Mouse (Mus musculus): ENCODE results near the gene Gjb3. TPM values are rescaled to one million over a fixed set of nuclear protein-coding genes. Genes with fewer than 3 reads are reported as not detected.

The Gjb3 gene
- 1.8 and 2.0 TPM in 2 replicates for polyA plus RNA-seq (2012; rRNA removed)

DNA sequence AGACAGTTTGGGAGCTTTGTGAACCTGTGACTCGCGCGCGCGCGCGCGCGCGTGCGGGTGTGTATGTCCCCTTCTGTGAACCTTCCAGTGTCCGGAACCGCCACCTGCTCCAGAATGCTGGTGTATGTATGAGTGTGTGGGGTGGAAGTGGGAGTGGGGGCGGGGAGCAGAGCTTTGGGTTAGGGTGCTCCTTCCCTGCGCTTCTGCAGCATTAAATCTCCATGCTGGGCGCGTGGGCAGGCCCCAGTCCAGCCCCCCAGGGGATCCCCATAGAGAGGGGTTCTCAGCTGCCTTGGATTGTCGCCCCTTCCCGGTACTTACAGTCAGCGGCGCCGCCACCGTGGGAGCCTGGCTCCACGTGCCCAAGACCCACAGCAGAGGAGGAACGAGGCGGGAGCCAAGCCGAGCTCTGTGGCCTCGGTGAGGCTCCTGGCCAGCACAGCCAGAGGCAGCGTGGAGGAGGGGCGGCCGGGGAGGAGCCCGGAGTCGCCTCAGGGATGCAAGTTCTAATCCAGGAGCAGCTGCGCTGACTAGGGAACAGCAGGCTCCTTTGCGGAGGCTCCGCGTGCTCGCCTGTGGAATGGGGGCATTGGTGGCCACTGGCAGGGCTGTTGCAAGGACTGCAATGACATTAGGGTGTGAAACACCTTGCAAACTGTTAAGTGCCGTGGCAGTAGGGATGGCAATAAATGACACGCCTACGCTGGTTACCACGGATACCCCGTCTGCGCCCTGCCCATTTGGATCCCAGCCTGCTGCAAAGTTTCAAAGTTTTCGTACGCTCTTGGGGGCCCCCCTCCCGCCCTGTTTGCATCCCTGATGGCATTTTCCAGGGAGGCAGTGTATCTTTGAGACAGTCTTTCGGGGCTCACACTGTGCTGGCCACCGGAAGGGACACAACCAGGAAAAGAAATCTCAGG is at the start of gene Gjb3:
Gene Gjb3, minus strand, starts transcription at position 664 of the 920 bp plus-strand sequence.
- Histone ChIP-seq H3K4me3 (ENCODE audit: control insufficient read depth, insufficient read depth, low read length) (no peak within 1 kb of the TSS), H3K27me3 (ENCODE audit: control insufficient read depth, insufficient read depth, low read length) (no peaks in the 10 kb centered on the region; the same call in 1 of the 2 replicates), H3K36me3 (ENCODE audit: control insufficient read depth, insufficient read depth, low read length) (no peaks in the 10 kb centered on the region), H3K4me1 (replicated peaks; ENCODE audit: control insufficient read depth, insufficient read depth, low read length) (no peaks in the 10 kb centered on the region), H3K27ac (ENCODE audit: control insufficient read depth, insufficient read depth, low read length) (no peak within 1 kb of the TSS)
- TF ChIP-seq POLR2A (IDR thresholded peaks at IDR 0.05; ENCODE audit: control insufficient read depth, extremely low read depth, insufficient read depth, low read length, poor library complexity) (no peak), CTCF (IDR thresholded peaks at IDR 0.05; ENCODE audit: borderline replicate concordance, control insufficient read depth, extremely low read depth, insufficient read depth, low read length, poor library complexity) (no peak)
- DNase-seq = no peak
- WGBS = 8% methylated on average over 49 of the region's 49 CpGs

DNA sequence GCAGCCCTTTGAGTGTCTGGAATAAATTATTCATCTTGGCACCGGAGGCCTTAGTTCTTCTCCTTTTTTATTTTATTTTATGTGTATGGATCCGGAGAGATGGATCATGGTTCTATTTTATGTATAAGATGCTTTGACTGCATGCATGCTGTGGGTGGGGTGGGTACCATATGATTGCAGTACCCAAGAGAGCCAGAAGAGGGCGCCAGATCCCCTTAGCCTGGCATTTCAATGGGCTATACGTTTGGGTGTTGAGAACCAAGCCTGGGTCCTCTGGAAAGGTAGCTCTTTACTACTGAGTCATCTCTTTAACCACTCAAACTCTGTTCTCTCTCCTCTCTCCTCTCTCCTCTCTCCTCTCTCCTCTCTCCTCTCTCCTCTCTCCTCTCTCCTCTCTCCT is 46.7 kb upstream of the Gjb3 start:
- DNase-seq = peak; percentile 28
- Histone ChIP-seq H3K36me3 (ENCODE audit: control insufficient read depth, insufficient read depth, low read length) (no peaks in the 10 kb centered on the region), H3K4me1 (replicated peaks; ENCODE audit: control insufficient read depth, insufficient read depth, low read length) (no peaks in the 10 kb centered on the region), H3K27me3 (ENCODE audit: control insufficient read depth, insufficient read depth, low read length) (no peaks in the 10 kb centered on the region), H3K4me3 (ENCODE audit: control insufficient read depth, insufficient read depth, low read length) (no peak overlapping the region), H3K27ac (ENCODE audit: control insufficient read depth, insufficient read depth, low read length) (no peak overlapping the region)
- WGBS = 32% methylated on average over 4 of the region's 4 CpGs
- TF ChIP-seq POLR2A (IDR thresholded peaks at IDR 0.05; ENCODE audit: control insufficient read depth, extremely low read depth, insufficient read depth, low read length, poor library complexity) = no peak
- no peak for TF ChIP-seq CTCF (IDR thresholded peaks at IDR 0.05; ENCODE audit: borderline replicate concordance, control insufficient read depth, extremely low read depth, insufficient read depth, low read length, poor library complexity)

DNA sequence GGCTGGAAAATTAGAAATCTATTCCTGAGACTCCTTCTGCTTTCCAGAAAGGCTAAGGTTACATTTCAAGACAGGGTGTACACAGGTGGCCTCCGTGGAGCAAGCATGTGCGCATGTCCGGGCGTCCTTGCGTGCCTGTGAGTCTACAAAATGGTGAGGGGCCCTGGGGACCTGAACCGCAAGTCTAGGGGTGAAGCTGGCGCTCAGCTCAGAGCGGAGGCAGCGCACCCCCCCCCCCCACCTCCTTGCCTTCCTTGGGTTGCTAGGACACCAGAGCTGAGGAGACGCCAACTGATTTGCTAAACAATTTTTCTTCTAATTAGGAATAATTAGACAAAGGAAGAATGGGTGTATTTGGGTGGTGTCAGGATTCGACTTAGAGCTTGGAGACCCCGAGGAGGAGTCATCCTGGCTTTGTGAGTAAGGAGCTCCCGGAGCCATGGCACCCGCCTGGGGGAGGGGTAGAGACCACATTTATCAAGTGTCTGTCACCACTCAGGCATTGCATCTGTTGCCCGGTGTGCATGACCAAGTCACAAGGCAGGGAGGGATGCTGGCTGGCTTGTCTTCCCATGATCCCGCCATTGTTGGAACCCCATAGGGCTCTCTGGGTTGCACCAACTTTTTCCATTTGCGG is 45.0 kb upstream of the Gjb3 start:
- no peak for TF ChIP-seq POLR2A (IDR thresholded peaks at IDR 0.05; ENCODE audit: control insufficient read depth, extremely low read depth, insufficient read depth, low read length, poor library complexity)
- TF ChIP-seq CTCF (IDR thresholded peaks at IDR 0.05; ENCODE audit: borderline replicate concordance, control insufficient read depth, extremely low read depth, insufficient read depth, low read length, poor library complexity) = no peak
- Histone ChIP-seq H3K4me3 (ENCODE audit: control insufficient read depth, insufficient read depth, low read length) (no peak overlapping the region), H3K36me3 (ENCODE audit: control insufficient read depth, insufficient read depth, low read length) (no peaks in the 10 kb centered on the region), H3K27ac (ENCODE audit: control insufficient read depth, insufficient read depth, low read length) (no peak overlapping the region), H3K4me1 (replicated peaks; ENCODE audit: control insufficient read depth, insufficient read depth, low read length) (no peaks in the 10 kb centered on the region), H3K27me3 (ENCODE audit: control insufficient read depth, insufficient read depth, low read length) (no peaks in the 10 kb centered on the region)
- 87% methylated on average over 17 of the region's 17 CpGs for WGBS
- DNase-seq = no peak

DNA sequence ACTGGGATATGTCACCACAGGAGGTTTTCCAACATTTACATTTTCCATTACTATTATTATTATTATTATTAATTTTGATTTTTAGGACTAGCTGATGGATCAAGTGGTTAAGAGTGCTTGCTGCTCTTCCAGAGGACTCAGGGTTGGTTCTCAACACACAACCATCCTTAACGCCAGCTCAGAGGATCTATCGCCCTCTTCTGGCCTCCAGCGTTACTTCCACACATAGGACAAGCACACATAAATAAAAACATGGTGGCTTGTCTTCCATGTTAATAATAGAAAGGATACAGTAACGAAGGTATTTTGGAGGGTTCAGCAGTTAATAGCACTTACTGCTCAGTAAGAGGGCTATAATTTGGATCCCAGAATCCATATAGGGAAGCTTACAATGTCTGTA is 44.0 kb upstream of the Gjb3 start:
- no peak for DNase-seq
- TF ChIP-seq CTCF (IDR thresholded peaks at IDR 0.05; ENCODE audit: borderline replicate concordance, control insufficient read depth, extremely low read depth, insufficient read depth, low read length, poor library complexity) = no peak
- TF ChIP-seq POLR2A (IDR thresholded peaks at IDR 0.05; ENCODE audit: control insufficient read depth, extremely low read depth, insufficient read depth, low read length, poor library complexity) = no peak
- Histone ChIP-seq H3K4me3 (ENCODE audit: control insufficient read depth, insufficient read depth, low read length) (no peak overlapping the region), H3K4me1 (replicated peaks; ENCODE audit: control insufficient read depth, insufficient read depth, low read length) (no peaks in the 10 kb centered on the region), H3K27me3 (ENCODE audit: control insufficient read depth, insufficient read depth, low read length) (no peaks in the 10 kb centered on the region), H3K27ac (ENCODE audit: control insufficient read depth, insufficient read depth, low read length) (no peak overlapping the region), H3K36me3 (ENCODE audit: control insufficient read depth, insufficient read depth, low read length) (no peaks in the 10 kb centered on the region)
- 87% methylated on average over 4 of the region's 4 CpGs for WGBS

DNA sequence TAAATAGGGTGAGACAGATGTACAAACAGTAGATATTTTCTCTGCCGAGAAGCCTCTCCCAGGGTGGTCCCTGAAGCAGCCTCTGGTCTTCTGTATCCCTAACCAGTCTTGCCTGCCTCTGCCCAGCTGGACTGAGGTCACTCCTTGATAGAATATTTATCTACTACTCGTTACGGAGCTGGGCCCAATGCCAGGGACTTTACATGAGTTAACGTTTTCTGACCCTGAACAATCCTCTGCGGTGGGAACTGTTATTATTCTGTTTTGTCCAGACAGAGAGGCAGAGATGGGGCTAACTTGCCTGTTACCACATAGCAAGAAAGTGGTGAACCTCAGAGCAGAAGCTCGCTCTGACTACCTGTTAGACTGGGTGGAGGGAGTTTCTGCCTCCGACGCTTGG is 42.8 kb upstream of the Gjb3 start:
- Histone ChIP-seq H3K4me3 (ENCODE audit: control insufficient read depth, insufficient read depth, low read length) (no peak overlapping the region), H3K4me1 (replicated peaks; ENCODE audit: control insufficient read depth, insufficient read depth, low read length) (no peaks in the 10 kb centered on the region), H3K27ac (ENCODE audit: control insufficient read depth, insufficient read depth, low read length) (no peak overlapping the region), H3K27me3 (ENCODE audit: control insufficient read depth, insufficient read depth, low read length) (no peaks in the 10 kb centered on the region), H3K36me3 (ENCODE audit: control insufficient read depth, insufficient read depth, low read length) (no peaks in the 10 kb centered on the region)
- 79% methylated on average over 8 of the region's 8 CpGs for WGBS
- TF ChIP-seq CTCF (IDR thresholded peaks at IDR 0.05; ENCODE audit: borderline replicate concordance, control insufficient read depth, extremely low read depth, insufficient read depth, low read length, poor library complexity) = no peak
- TF ChIP-seq POLR2A (IDR thresholded peaks at IDR 0.05; ENCODE audit: control insufficient read depth, extremely low read depth, insufficient read depth, low read length, poor library complexity) = no peak
- DNase-seq = no peak

DNA sequence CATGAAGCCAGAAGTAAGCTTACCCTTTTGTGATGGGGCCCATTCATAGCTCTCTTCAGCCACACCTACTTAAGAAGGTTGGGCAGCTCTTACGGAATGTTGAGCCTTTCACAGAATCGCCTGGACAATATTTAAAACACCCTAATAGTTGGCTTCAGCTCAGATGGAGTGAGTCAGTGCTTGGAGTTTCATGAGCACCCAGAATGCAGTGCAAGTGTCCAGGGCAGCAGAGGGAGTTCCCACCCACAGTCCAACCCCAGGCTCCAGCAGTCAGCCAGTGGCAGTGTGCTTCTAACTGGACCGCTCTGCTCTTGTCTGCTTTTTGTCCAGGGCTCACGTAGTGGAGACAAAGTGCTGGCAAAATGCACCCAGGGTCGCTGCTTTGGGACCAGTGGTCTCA is 40.9 kb upstream of the Gjb3 start:
- TF ChIP-seq CTCF (IDR thresholded peaks at IDR 0.05; ENCODE audit: borderline replicate concordance, control insufficient read depth, extremely low read depth, insufficient read depth, low read length, poor library complexity) = no peak
- TF ChIP-seq POLR2A (IDR thresholded peaks at IDR 0.05; ENCODE audit: control insufficient read depth, extremely low read depth, insufficient read depth, low read length, poor library complexity) = no peak
- Histone ChIP-seq H3K4me3 (ENCODE audit: control insufficient read depth, insufficient read depth, low read length) (no peak overlapping the region), H3K4me1 (replicated peaks; ENCODE audit: control insufficient read depth, insufficient read depth, low read length) (no peaks in the 10 kb centered on the region), H3K27ac (ENCODE audit: control insufficient read depth, insufficient read depth, low read length) (no peak overlapping the region), H3K27me3 (ENCODE audit: control insufficient read depth, insufficient read depth, low read length) (no peaks in the 10 kb centered on the region), H3K36me3 (ENCODE audit: control insufficient read depth, insufficient read depth, low read length) (no peaks in the 10 kb centered on the region)
- DNase-seq = no peak
- 79% methylated on average over 5 of the region's 5 CpGs for WGBS

Data from thymus, adult 2 months (tissue).